Mouse (Mus musculus): ENCODE results near the gene Psme2. TPM values are rescaled to one million over a fixed set of nuclear protein-coding genes. Genes with fewer than 3 reads are reported as not detected.

Gene Psme2
- polyA plus RNA-seq, 1 experiment from 2014 or later: 296 TPM

- Histone ChIP-seq H3K9me3 (ENCODE audit: control insufficient read depth, low read depth, low read length) (no peaks in the 10 kb centered on the region), H3K4me2 (replicated peaks; ENCODE audit: low read depth, low read length) (no peak overlapping the region), H3K27ac (ENCODE audit: low read length) (no peak overlapping the region), H3K4me3 (ENCODE audit: low read depth, low read length) (no peak overlapping the region), H3K36me3 (ENCODE audit: control insufficient read depth, insufficient read depth, low read length) (peaks cover 31% of the 10 kb centered on the region), H3K27me3 (ENCODE audit: control insufficient read depth, insufficient read depth, low read length) (no peaks in the 10 kb centered on the region), H3K4me1 (ENCODE audit: control insufficient read depth, insufficient read depth, low read length) (no peaks in the 10 kb centered on the region; the same call in 1 of the 2 replicates), H3K9ac (replicated peaks; ENCODE audit: low read depth, low read length) (no peak overlapping the region)
- WGBS: 72% methylated on average over 2 of the region's 2 CpGs
- ATAC-seq (ENCODE audit: insufficient number of reproducible peaks, insufficient read depth, low FRiP score, low read depth): no peak
These were observed 20.3 kb downstream of the Psme2 start for GRCm38 (mm10) chr14:55570588-55570987.

DNA sequence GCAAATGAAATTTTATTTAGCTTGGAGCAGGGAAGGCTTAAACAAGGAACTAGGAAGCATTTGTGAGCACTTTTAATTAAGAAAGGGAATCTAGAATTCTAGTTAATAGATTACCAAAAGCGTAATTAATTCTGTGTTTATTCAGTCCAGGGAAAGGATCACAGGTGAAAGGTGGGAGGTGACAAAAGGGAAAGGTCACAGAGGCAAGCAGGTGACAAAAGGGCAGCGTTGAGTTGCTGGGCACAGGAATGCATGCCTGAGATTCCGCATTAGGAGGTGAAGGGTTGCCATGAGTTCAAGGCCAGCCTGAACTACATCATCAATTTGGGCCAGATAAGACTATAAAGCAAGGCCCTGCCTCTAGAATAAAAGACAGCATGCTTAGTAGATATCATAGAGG, 23.4 kb downstream of the Psme2 start:
- 77% methylated on average over 3 of the region's 3 CpGs for WGBS
- Histone ChIP-seq H3K4me2 (replicated peaks; ENCODE audit: low read depth, low read length) (no peak overlapping the region), H3K4me3 (ENCODE audit: low read depth, low read length) (no peak overlapping the region), H3K9ac (replicated peaks; ENCODE audit: low read depth, low read length) (no peak overlapping the region), H3K27ac (ENCODE audit: low read length) (no peak overlapping the region), H3K36me3 (ENCODE audit: control insufficient read depth, insufficient read depth, low read length) (peaks cover 49% of the 10 kb centered on the region), H3K9me3 (ENCODE audit: control insufficient read depth, low read depth, low read length) (no peaks in the 10 kb centered on the region), H3K4me1 (ENCODE audit: control insufficient read depth, insufficient read depth, low read length) (no peaks in the 10 kb centered on the region), H3K27me3 (ENCODE audit: control insufficient read depth, insufficient read depth, low read length) (no peaks in the 10 kb centered on the region)
- ATAC-seq (ENCODE audit: insufficient number of reproducible peaks, insufficient read depth, low FRiP score, low read depth): no peak

GRCm38 (mm10) chr14:55565748-55566147, 25.2 kb downstream of the Psme2 start:
- peaks cover 49% of the 10 kb centered on the region for H3K36me3 ChIP-seq (ENCODE audit: control insufficient read depth, insufficient read depth, low read length)
- H3K9me3 ChIP-seq (ENCODE audit: control insufficient read depth, low read depth, low read length): no peaks in the 10 kb centered on the region
- H3K4me3 ChIP-seq (ENCODE audit: low read depth, low read length): no peak overlapping the region
- no peak overlapping the region for H3K4me2 ChIP-seq (replicated peaks; ENCODE audit: low read depth, low read length)
- no peak overlapping the region for H3K27ac ChIP-seq (ENCODE audit: low read length)
- peaks cover 12% of the 10 kb centered on the region; the same call in 1 of the 2 replicates for H3K4me1 ChIP-seq (ENCODE audit: control insufficient read depth, insufficient read depth, low read length)
- H3K9ac ChIP-seq (replicated peaks; ENCODE audit: low read depth, low read length): no peak overlapping the region
- no peak for ATAC-seq (ENCODE audit: insufficient number of reproducible peaks, insufficient read depth, low FRiP score, low read depth)
- no peaks in the 10 kb centered on the region for H3K27me3 ChIP-seq (ENCODE audit: control insufficient read depth, insufficient read depth, low read length)
- 76% methylated on average over 3 of the region's 3 CpGs for WGBS

GRCm38 (mm10) chr14:55563249-55563648, 27.7 kb downstream of the Psme2 start:
- H3K27me3 ChIP-seq (ENCODE audit: control insufficient read depth, insufficient read depth, low read length): no peaks in the 10 kb centered on the region
- H3K9ac ChIP-seq (replicated peaks; ENCODE audit: low read depth, low read length): no peak overlapping the region
- no peak overlapping the region for H3K4me3 ChIP-seq (ENCODE audit: low read depth, low read length)
- ATAC-seq (ENCODE audit: insufficient number of reproducible peaks, insufficient read depth, low FRiP score, low read depth): no peak
- 89% methylated on average over 11 of the region's 11 CpGs for whole genome bisulfite sequencing
- H3K9me3 ChIP-seq (ENCODE audit: control insufficient read depth, low read depth, low read length): no peaks in the 10 kb centered on the region
- peaks cover 18% of the 10 kb centered on the region for H3K4me1 ChIP-seq (ENCODE audit: control insufficient read depth, insufficient read depth, low read length)
- H3K27ac ChIP-seq (ENCODE audit: low read length): no peak overlapping the region
- H3K36me3 ChIP-seq (ENCODE audit: control insufficient read depth, insufficient read depth, low read length): peaks cover 42% of the 10 kb centered on the region
- no peak overlapping the region for H3K4me2 ChIP-seq (replicated peaks; ENCODE audit: low read depth, low read length)

DNA sequence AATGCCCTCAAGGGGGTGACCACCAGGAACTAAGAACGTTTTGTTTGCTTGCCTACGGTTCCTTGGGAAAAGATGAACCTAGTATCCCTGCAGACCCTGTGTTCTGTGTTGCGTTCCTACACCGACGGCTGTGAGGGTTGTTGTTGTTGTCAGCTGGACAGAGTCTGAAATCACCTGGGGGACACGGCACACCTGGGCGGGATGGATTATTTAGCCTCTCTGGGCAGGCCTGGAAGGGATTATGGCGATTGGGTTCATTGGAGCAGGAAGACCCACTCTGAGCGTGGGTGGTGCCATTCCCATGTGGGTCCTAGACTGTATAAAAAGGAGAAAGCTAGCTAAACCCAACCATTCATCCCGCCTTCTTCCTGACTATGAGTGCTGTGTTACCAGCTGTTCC, 29.1 kb downstream of the Psme2 start:
- no peak overlapping the region for H3K9ac ChIP-seq (replicated peaks; ENCODE audit: low read depth, low read length)
- no peaks in the 10 kb centered on the region for H3K9me3 ChIP-seq (ENCODE audit: control insufficient read depth, low read depth, low read length)
- no peak overlapping the region for H3K4me3 ChIP-seq (ENCODE audit: low read depth, low read length)
- 0 out of 2 replicates have a peak overlapping the region, but pooled peaks have one; percentile 78 for H3K4me2 ChIP-seq (replicated peaks; ENCODE audit: low read depth, low read length)
- H3K27ac ChIP-seq (ENCODE audit: low read length): no peak overlapping the region
- 76% methylated on average over 10 of the region's 10 CpGs for WGBS
- H3K27me3 ChIP-seq (ENCODE audit: control insufficient read depth, insufficient read depth, low read length): no peaks in the 10 kb centered on the region
- no peak for ATAC-seq (ENCODE audit: insufficient number of reproducible peaks, insufficient read depth, low FRiP score, low read depth)
- peaks cover 30% of the 10 kb centered on the region for H3K36me3 ChIP-seq (ENCODE audit: control insufficient read depth, insufficient read depth, low read length)
- H3K4me1 ChIP-seq (ENCODE audit: control insufficient read depth, insufficient read depth, low read length): peaks cover 18% of the 10 kb centered on the region

- ATAC-seq (ENCODE audit: insufficient number of reproducible peaks, insufficient read depth, low FRiP score, low read depth): peak; percentile 94
- Histone ChIP-seq H3K4me2 (replicated peaks; ENCODE audit: low read depth, low read length) (peak within 1 kb of the TSS; percentile 78), H3K27ac (ENCODE audit: low read length) (peak within 1 kb of the TSS; percentile 99), H3K36me3 (ENCODE audit: control insufficient read depth, insufficient read depth, low read length) (peaks cover 16% of the 10 kb centered on the region), H3K9me3 (ENCODE audit: control insufficient read depth, low read depth, low read length) (no peaks in the 10 kb centered on the region), H3K4me1 (ENCODE audit: control insufficient read depth, insufficient read depth, low read length) (peaks cover 20% of the 10 kb centered on the region), H3K4me3 (ENCODE audit: low read depth, low read length) (peak within 1 kb of the TSS; percentile 70), H3K27me3 (ENCODE audit: control insufficient read depth, insufficient read depth, low read length) (no peaks in the 10 kb centered on the region), H3K9ac (replicated peaks; ENCODE audit: low read depth, low read length) (peak within 1 kb of the TSS; percentile 49)
- under 1% methylated on average over 50 of the region's 51 CpGs for WGBS
These were observed 30.5 kb downstream of the Psme2 start, which contains the start of gene A730061H03Rik for GRCm38 (mm10) chr14:55560202-55561073. A730061H03Rik (minus strand) TSS chr14:55560406.

DNA sequence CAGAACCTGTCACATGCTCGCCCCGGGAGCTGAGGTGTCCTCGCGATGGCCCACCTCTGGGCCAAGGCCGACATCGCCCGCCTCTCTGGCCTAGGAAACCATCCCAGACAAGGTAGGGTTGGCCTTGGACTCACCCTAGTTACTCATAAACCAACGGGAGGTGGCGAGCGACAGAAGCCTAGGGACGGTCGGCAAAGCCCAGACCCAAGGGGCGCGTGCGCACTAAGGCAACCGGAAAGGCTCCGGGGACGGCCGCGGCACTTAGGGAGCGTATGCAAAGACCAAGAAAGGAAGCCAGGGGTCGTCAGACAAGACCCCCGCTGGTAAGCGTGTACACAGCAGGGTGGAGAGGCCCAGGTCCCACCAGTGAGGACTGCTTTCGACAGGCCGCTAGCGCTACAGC, 31.1 kb downstream of the Psme2 start, which contains the start of gene Dcaf11:
TSS of gene Dcaf11 (plus strand) at position 208 of the 403 bp plus-strand sequence.
- Histone ChIP-seq H3K9ac (replicated peaks; ENCODE audit: low read depth, low read length) (peak within 1 kb of the TSS; percentile 49), H3K4me1 (ENCODE audit: control insufficient read depth, insufficient read depth, low read length) (peaks cover 20% of the 10 kb centered on the region), H3K9me3 (ENCODE audit: control insufficient read depth, low read depth, low read length) (no peaks in the 10 kb centered on the region), H3K4me3 (ENCODE audit: low read depth, low read length) (peak within 1 kb of the TSS; percentile 70), H3K4me2 (replicated peaks; ENCODE audit: low read depth, low read length) (peak within 1 kb of the TSS; percentile 78), H3K27me3 (ENCODE audit: control insufficient read depth, insufficient read depth, low read length) (no peaks in the 10 kb centered on the region), H3K36me3 (ENCODE audit: control insufficient read depth, insufficient read depth, low read length) (peaks cover 10% of the 10 kb centered on the region), H3K27ac (ENCODE audit: low read length) (peak within 1 kb of the TSS; percentile 99)
- WGBS: under 1% methylated on average over 27 of the region's 27 CpGs
- peak; percentile 80 for ATAC-seq (ENCODE audit: insufficient number of reproducible peaks, insufficient read depth, low FRiP score, low read depth)

GRCm38 (mm10) chr14:55558740-55559448, 32.0 kb downstream of the Psme2 start:
- H3K27me3 ChIP-seq (ENCODE audit: control insufficient read depth, insufficient read depth, low read length): no peaks in the 10 kb centered on the region
- peak overlapping the region; percentile 70 for H3K4me3 ChIP-seq (ENCODE audit: low read depth, low read length)
- peak overlapping the region; percentile 99 for H3K27ac ChIP-seq (ENCODE audit: low read length)
- H3K9me3 ChIP-seq (ENCODE audit: control insufficient read depth, low read depth, low read length): no peaks in the 10 kb centered on the region
- H3K36me3 ChIP-seq (ENCODE audit: control insufficient read depth, insufficient read depth, low read length): peaks cover 4% of the 10 kb centered on the region
- peaks cover 20% of the 10 kb centered on the region for H3K4me1 ChIP-seq (ENCODE audit: control insufficient read depth, insufficient read depth, low read length)
- H3K9ac ChIP-seq (replicated peaks; ENCODE audit: low read depth, low read length): peak overlapping the region; percentile 49; the same call in 1 of the 2 replicates
- H3K4me2 ChIP-seq (replicated peaks; ENCODE audit: low read depth, low read length): peak overlapping the region; percentile 78
- WGBS: 59% methylated on average over 6 of the region's 6 CpGs
- ATAC-seq (ENCODE audit: insufficient number of reproducible peaks, insufficient read depth, low FRiP score, low read depth): no peak

Measured in stomach, embryonic 14.5 days (tissue).